Mouse (Mus musculus) liver, adult (tissue): ENCODE results near the gene Zfp457.
A peak's percentile ranks its signal among the peaks of the same experiment; 100 is the strongest.

Source experiments
- GATA4 ChIP-seq: IDR thresholded peaks from 2 replicates; pipeline ENCODE4 v1.6.1; 2014; ENCODE audit warnings: mild to moderate bottlenecking, low read length; ENCODE audit not compliant: insufficient replicate concordance

Gene Zfp457

GRCm38 (mm10) chr13:67305822-67306672, at the start of gene Zfp457:
Zfp457 (minus strand) TSS chr13:67306485.
- TF ChIP-seq GATA4: no peak

GRCm38 (mm10) chr13:67351854-67352253, 45.6 kb upstream of the Zfp457 start:
- no peak for TF ChIP-seq GATA4

GRCm38 (mm10) chr13:67343422-67343821, 37.1 kb upstream of the Zfp457 start:
- TF ChIP-seq GATA4: no peak

GRCm38 (mm10) chr13:67332877-67333276, 26.6 kb upstream of the Zfp457 start:
- TF ChIP-seq GATA4: no peak

GRCm38 (mm10) chr13:67332019-67332724, 25.9 kb upstream of the Zfp457 start, which contains the start of gene Zfp595:
Zfp595 (minus strand) TSS chr13:67332570.
- peak; percentile 89; the same call in 1 of the 2 replicates for TF ChIP-seq GATA4

GRCm38 (mm10) chr13:67306718-67307117, 433 bp upstream of the Zfp457 start:
- no peak for TF ChIP-seq GATA4

- TF ChIP-seq GATA4: no peak
These were observed 28.0 kb downstream of the Zfp457 start, which contains the start of gene Zfp458 for GRCm38 (mm10) chr13:67278314-67278713. Zfp458 (minus strand) TSS chr13:67278466.

- TF ChIP-seq GATA4: no peak
These were observed 37.5 kb downstream of the Zfp457 start for GRCm38 (mm10) chr13:67268568-67269369.
